In genomic region chr2:181496281-181496680, GRCm38 (mm10) we compare ENCODE assay signal across 7 mouse cellular contexts. TPM values are rescaled to one million over a fixed set of nuclear protein-coding genes. Genes with fewer than 3 reads are reported as not detected.
DNase-seq lines count a peak whose midpoint lies in the region; ATAC-seq lines count a peak whose summit lies in the region.

No protein-coding gene starts in this region.

- intact Hi-C loops in left cerebral cortex, postnatal 14 days (cut with DNase I): loop anchor here (5.0 kb wide), 2 partner anchors 84 to 104 kb away; no protein-coding TSS in a partner anchor

- peak; percentile 73 for DNase-seq in T-cell, adult 2 months (ENCODE audit: low spot score)
- DNase-seq in cerebellum, adult 9-11 months: peak; percentile 58
- peak; percentile 24 to 37 for DNase-seq in frontal cortex, postnatal 25 days (ENCODE audit: low spot score in 2 of 2)
- peak; percentile 63 to 78 for DNase-seq in left cerebral cortex, postnatal 14 days (ENCODE audit: low spot score in 2 of 2)
- peak; percentile 44 for DNase-seq in right cerebral cortex, postnatal 25 days

- WGBS in hindbrain, embryonic 16.5 days: 7% methylated on average over 8 of the region's 8 CpGs

- H3K36me3 ChIP-seq in hindbrain, embryonic 16.5 days (ENCODE audit: control insufficient read depth, insufficient read depth, low read length): 0 out of 2 replicates have a peak, but pooled peaks cover 3% of the 10 kb centered on the region
- H3K36me3 ChIP-seq in megakaryocyte, embryonic 14.5 days (replicated peaks; ENCODE audit: low read length): peaks cover 23% of the 10 kb centered on the region

- no peaks in the 10 kb centered on the region for H3K9me3 ChIP-seq in hindbrain, embryonic 16.5 days (ENCODE audit: control insufficient read depth, low read length)
- no peaks in the 10 kb centered on the region for H3K9me3 ChIP-seq in megakaryocyte, embryonic 14.5 days

- peak overlapping the region; percentile 60 for H3K9ac ChIP-seq in hindbrain, embryonic 16.5 days (ENCODE audit: low read depth, low read length)

- H3K4me1 ChIP-seq in hindbrain, embryonic 16.5 days (ENCODE audit: control insufficient read depth, insufficient read depth, low read depth, low read length): peaks cover 9% of the 10 kb centered on the region; the same call in 1 of the 2 replicates
- peaks cover 64% of the 10 kb centered on the region for H3K4me1 ChIP-seq in megakaryocyte, embryonic 14.5 days

- peak overlapping the region; percentile 69 for H3K4me3 ChIP-seq in hindbrain, embryonic 16.5 days (ENCODE audit: low read length)
- H3K4me3 ChIP-seq in megakaryocyte, embryonic 14.5 days (replicated peaks): peak overlapping the region; percentile 93

- no peaks in the 10 kb centered on the region for H3K27me3 ChIP-seq in hindbrain, embryonic 16.5 days (replicated peaks; ENCODE audit: control insufficient read depth, insufficient read depth, low read length)
- H3K27me3 ChIP-seq in megakaryocyte, embryonic 14.5 days (replicated peaks): peaks cover 17% of the 10 kb centered on the region

- peak overlapping the region; percentile 97 for H3K4me2 ChIP-seq in hindbrain, embryonic 16.5 days (ENCODE audit: low read length)

- peak; percentile 31 for ATAC-seq in hindbrain, embryonic 16.5 days

- peak overlapping the region; percentile 75 for H3K27ac ChIP-seq in hindbrain, embryonic 16.5 days (ENCODE audit: low read depth, low read length)

RNA-seq across cellular contexts. Expression of gene Tpd52l2, which starts 0.7 kb away (rescaled TPM):
- 121 and 126 TPM in 2 replicates for polyA plus RNA-seq in hindbrain, embryonic 16.5 days (2015; fragmentation: Nextera tagmentation; extraction: Ambion mirVana)
- total RNA-seq in left cerebral cortex, postnatal 14 days (2021): 10 to 100 TPM; 69.5 to 74.8 TPM
- polyA plus RNA-seq in megakaryocyte, embryonic 14.5 days (2012; ENCODE audit: insufficient read depth, low replicate concordance): 7.5 and 38.2 TPM in 2 replicates

RNA-seq across cellular contexts. Expression of gene Abhd16b, which starts 3.3 kb away (rescaled TPM):
- polyA plus RNA-seq in hindbrain, embryonic 16.5 days (2015; fragmentation: Nextera tagmentation; extraction: Ambion mirVana): 0.09 TPM in 1 of 2 replicates, not detected in the other
- not detected for total RNA-seq in left cerebral cortex, postnatal 14 days (2021)
- not detected in 2 replicates for polyA plus RNA-seq in megakaryocyte, embryonic 14.5 days (2012; ENCODE audit: insufficient read depth, low replicate concordance)

RNA-seq across cellular contexts. Expression of gene Dnajc5, which starts 24.0 kb away (rescaled TPM):
- 284 and 286 TPM in 2 replicates for polyA plus RNA-seq in hindbrain, embryonic 16.5 days (2015; fragmentation: Nextera tagmentation; extraction: Ambion mirVana)
- total RNA-seq in left cerebral cortex, postnatal 14 days (2021): 100 to 1,000 TPM; 300 to 308 TPM
- 10.4 and 13.9 TPM in 2 replicates for polyA plus RNA-seq in megakaryocyte, embryonic 14.5 days (2012; ENCODE audit: insufficient read depth, low replicate concordance)

RNA-seq across cellular contexts. Expression of gene Zbtb46, which starts 37.1 kb away (rescaled TPM):
- 19.1 and 22.7 TPM in 2 replicates for polyA plus RNA-seq in hindbrain, embryonic 16.5 days (2015; fragmentation: Nextera tagmentation; extraction: Ambion mirVana)
- total RNA-seq in left cerebral cortex, postnatal 14 days (2021): 10 to 100 TPM; 14.3 to 16.9 TPM
- 0.16 TPM in 1 of 2 replicates, not detected in the other for polyA plus RNA-seq in megakaryocyte, embryonic 14.5 days (2012; ENCODE audit: insufficient read depth, low replicate concordance)

Comparison
In these comparisons a context has a peak if more than half of its experiments do, and no peak if none do; other contexts are left out.
1. Peak in every context shown above with its lines: DNase-seq, ATAC-seq, H3K4me3 ChIP-seq and H3K27ac ChIP-seq.
2. RNA of gene Dnajc5, which starts 24.0 kb away (polyA plus RNA-seq): 284 to 286 TPM in hindbrain, embryonic 16.5 days; 10.4 to 13.9 TPM in megakaryocyte, embryonic 14.5 days; every median in the first group is over 10 times any median in the second.